Mouse (Mus musculus) gastrocnemius, postnatal 4 days (tissue): ENCODE results near the gene Zfp771. TPM values are rescaled to one million over a fixed set of nuclear protein-coding genes. Genes with fewer than 3 reads are reported as not detected.

Experiments
- DNase-seq, 2 experiments: peaks; one replicate each; pipeline ENCODE4 v3.0.0; 2021 to 2022; ENCODE audit warnings: low spot score in 2 of 2, mixed read lengths in 2 of 2
- total RNA-seq, 2 experiments: library from RNA; stranded (reverse); gene quantifications; 2 replicates each; pipeline ENCODE4 v1.2.3; 2021

The Zfp771 gene
- total RNA-seq, 2 experiments from 2014 or later, result 23.7 to 29.6 TPM

- DNase-seq, result no peak
These were observed 36.0 kb downstream of the Zfp771 start for GRCm38 (mm10) chr7:127280092-127280491.

DNA sequence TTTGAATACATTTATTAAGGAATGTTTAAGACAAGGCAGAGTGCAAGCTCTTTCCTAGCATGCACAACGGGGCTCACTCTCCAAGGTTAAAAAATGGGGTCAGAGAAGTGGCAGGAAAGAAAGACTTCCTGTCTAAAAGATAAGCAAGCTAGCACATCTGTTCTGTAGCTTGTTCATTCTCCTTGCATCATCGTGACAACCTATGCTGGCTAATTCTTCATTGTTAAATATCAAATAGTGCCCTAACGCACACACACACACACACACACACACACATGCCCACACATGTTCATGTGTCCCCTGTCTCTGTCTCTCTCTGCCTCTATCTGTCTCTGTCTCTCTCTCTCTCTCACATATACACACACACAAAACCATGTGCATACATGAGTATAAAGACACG is 37.0 kb downstream of the Zfp771 start:
- no peak for DNase-seq

- no peak for DNase-seq
These were observed 38.1 kb downstream of the Zfp771 start for GRCm38 (mm10) chr7:127282190-127282589.

DNA sequence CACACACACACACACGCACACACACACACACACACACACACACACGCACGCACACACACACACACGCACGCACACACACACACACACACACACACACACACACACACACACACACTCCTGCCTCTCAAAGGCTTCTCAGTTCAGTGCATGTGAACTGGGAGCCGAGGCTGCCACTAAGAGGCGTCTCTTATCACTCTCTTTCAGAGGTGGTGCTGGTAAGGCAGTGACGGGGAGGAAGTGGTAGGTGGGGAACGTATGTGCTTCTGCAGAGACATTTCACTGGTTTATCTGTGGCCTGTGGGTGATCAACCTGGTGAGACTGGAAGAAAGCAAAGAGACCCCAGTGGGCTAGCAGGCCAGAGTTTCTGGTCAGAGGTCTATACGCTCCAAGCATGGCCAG is 41.1 kb downstream of the Zfp771 start:
- no peak for DNase-seq

DNA sequence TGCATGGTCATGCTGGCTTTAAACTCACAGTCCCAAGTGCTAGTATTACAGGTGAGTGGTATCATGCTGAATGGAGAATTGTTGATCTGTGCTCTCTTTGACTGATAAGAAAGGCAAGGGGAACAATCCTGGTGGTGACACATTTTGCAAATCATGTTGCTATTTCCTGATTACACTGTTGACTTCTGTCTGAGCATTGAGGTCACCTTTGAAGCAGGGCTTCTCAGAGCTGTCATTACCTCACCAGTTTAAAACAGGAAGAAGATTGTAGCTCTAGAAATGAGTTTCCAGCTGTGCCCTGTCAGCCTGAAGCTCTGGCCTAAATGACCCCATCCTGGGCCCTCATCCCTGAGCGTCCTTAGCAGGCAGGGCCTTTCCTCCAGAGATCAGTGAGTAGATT is 43.9 kb downstream of the Zfp771 start:
- no peak for DNase-seq

- no peak for DNase-seq
These were observed 45.2 kb downstream of the Zfp771 start for GRCm38 (mm10) chr7:127289306-127289705.

DNA sequence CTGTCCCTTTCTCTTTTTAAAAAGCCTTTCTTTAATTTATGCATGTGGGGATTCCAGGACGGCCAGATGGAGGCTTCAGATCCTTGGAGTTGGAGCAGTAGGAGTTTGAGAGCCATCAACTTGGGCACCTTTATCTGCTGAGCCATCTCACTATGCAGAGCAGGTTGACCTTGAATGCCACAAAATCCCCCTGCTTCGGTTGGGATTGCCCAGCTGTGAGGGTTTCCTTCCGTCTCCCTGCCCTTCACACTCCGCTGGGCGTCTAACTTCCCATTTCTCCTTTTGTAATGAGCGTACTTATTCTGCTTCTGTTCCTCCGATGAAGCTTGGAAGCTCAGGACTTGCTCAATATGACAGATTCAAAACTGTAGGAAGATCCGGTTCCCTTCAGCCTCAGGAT is 46.1 kb downstream of the Zfp771 start:
- no peak for DNase-seq

DNA sequence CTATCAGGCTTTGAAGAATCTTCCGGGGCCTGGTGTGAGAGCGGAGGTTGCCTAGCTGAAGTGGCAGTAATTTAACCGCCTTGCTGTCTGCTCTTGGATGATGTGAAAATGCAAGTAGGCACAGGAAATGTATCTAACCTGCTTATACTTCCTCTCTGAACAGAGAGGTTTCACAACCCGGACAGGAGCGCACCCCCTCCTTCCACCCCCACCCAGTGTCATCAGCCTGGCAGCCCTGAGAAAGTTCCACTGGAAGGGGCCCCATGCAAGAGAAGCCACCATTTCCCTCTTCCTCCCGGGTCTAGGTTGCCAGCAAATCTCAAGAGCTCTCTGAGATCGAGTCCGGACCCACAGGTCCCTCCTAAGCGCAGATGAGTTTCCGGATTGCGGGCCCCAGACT is 52.0 kb downstream of the Zfp771 start, which contains the start of gene Itgal:
Gene Itgal (plus strand): TSS at position 163 of the 400 bp plus-strand sequence.
- no peak for DNase-seq

DNA sequence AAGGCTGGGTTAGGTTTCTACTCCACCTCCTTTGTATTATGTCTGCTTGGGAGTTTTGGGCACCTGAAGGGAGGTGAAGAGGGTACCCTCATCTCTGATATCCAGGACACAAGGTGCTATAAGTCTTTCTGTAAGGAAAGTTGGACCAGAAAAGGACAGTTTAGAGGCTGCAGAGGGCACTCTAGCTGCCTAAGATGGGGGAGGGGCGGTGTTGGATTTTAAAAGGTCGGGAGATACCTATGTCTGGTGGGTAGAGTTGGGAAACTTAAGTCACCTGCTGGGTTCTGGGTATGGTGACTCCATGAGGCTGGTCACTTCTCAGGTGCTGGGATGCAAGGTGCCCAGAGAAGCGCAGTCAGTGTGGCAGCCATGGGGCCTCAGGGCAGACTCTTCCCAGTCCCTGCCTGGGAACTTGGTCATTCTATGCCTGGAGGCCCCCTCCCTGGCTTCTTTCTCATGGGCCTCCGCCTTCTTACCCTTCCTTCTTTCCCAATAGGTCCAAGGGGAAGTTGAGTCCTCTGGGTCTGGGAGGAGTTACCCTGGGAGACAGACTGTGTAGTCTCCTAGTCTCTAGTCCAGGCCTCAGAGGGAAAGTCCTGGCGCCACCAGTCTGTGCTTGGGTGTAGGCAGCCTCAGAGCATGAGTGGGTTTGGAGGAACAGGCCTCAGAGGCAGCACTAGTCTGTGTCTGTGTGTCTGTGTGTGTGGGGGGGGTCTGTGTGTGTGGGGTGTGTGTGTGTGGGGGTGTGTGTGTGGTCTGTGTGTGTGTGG is 52.9 kb downstream of the Zfp771 start:
- DNase-seq, result no peak

DNA sequence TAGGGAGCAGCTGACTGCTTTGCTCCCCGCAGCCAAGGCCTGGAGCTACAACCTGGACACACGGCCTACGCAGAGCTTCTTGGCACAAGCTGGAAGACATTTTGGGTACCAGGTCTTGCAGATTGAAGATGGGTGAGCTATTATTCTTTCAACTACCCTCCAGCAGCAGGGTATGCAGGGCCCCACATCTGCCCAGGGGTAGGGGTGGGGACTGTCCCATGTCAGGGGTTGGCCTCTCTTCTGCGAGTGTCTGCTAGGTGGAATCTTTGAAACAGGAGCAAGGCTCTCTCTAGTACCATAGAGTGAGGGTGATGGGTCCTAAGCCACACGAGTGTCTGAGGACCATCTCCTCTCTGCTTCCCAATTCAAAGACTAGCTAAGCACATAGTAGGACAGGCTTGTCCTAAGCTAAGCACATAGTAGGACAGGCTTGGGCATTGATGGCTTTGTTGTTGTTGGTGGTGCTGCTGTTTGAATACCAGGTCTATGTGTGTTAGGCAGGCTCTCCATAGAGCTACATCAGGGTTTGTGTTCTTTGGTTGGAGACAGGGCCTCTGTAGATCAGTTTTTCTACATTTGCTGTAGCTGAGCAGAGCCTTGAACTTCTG is 53.6 kb downstream of the Zfp771 start:
- DNase-seq, result no peak

Other genes starting within 250 kb of the Zfp771 start
- gene Mvp, start 229.7 kb upstream of the Zfp771 start, total RNA-seq, result 10 to 100 TPM; 23.2 to 27.1 TPM
- 1 to 10 TPM; 1.8 to 2.5 TPM for gene Pagr1b, start 227.8 kb upstream of the Zfp771 start, total RNA-seq
- 10 to 100 TPM in 1 of 2 experiments, 1 to 10 TPM in 1; 9.1 to 14.7 TPM for gene Pagr1a, start 226.9 kb upstream of the Zfp771 start, total RNA-seq
- gene Gm42742, start 223.2 kb upstream of the Zfp771 start, total RNA-seq, result 10 to 100 TPM; 26.0 to 26.6 TPM
- 1 to 10 TPM; 6.5 to 9.4 TPM for gene Prrt2, start 223.1 kb upstream of the Zfp771 start, total RNA-seq
- 100 to 1,000 TPM; 129 to 131 TPM for gene Maz, start 217.2 kb upstream of the Zfp771 start, total RNA-seq
- 10 to 100 TPM; 21.7 to 26.2 TPM for gene Kif22, start 201.8 kb upstream of the Zfp771 start, total RNA-seq
- under 1 TPM in 1 of 2 experiments, not detected in 1; 0.47 TPM for gene Zg16, start 156.9 kb upstream of the Zfp771 start, total RNA-seq
- 1 to 10 TPM; 1.3 to 1.8 TPM for gene AI467606, start 152.9 kb upstream of the Zfp771 start, total RNA-seq
- gene Qprt, start 122.0 kb upstream of the Zfp771 start, total RNA-seq, result 1 to 10 TPM; 4.6 to 5.2 TPM
- gene Spn, start 106.5 kb upstream of the Zfp771 start, total RNA-seq, result under 1 TPM; 0.54 to 0.91 TPM
- 10 to 100 TPM; 47.4 to 55.9 TPM for gene Cd2bp2, start 48.2 kb upstream of the Zfp771 start, total RNA-seq
- gene Tbc1d10b, start 35.8 kb upstream of the Zfp771 start, total RNA-seq, result 10 to 100 TPM; 48.0 to 51.7 TPM
- over 10,000 TPM; 28,893 to 32,257 TPM for gene Mylpf, start 35.4 kb upstream of the Zfp771 start, total RNA-seq
- gene Zfp553, start 11.2 kb upstream of the Zfp771 start, total RNA-seq, result 1 to 10 TPM; 9.0 to 9.8 TPM
- gene Sept1, start 11.1 kb upstream of the Zfp771 start, total RNA-seq, result 1 to 10 TPM; 7.4 to 7.6 TPM
- gene Dctpp1, start 16.4 kb downstream of the Zfp771 start, total RNA-seq, result 10 to 100 TPM; 35.6 to 48.5 TPM
- gene Sephs2, start 29.8 kb downstream of the Zfp771 start, total RNA-seq, result 10 to 100 TPM; 22.1 to 23.7 TPM
- 1 to 10 TPM; 1.8 to 2.8 TPM for gene Itgal, start 52.0 kb downstream of the Zfp771 start, total RNA-seq
- gene Zfp768, start 101.3 kb downstream of the Zfp771 start, total RNA-seq, result 10 to 100 TPM; 32.3 to 36.0 TPM
- 1 to 10 TPM; 4.6 to 6.9 TPM for gene Zfp747, start 131.8 kb downstream of the Zfp771 start, total RNA-seq
- gene 9130019O22Rik, start 142.9 kb downstream of the Zfp771 start, total RNA-seq, result 1 to 10 TPM; 2.8 to 3.3 TPM
- gene E430018J23Rik, start 149.4 kb downstream of the Zfp771 start, total RNA-seq, result 1 to 10 TPM; 4.7 to 5.5 TPM
- gene Zfp764, start 162.5 kb downstream of the Zfp771 start, total RNA-seq, result 1 to 10 TPM; 4.6 to 5.0 TPM
- 1 to 10 TPM; 6.6 to 9.1 TPM for gene Zfp688, start 177.8 kb downstream of the Zfp771 start, total RNA-seq
- 1 to 10 TPM; 3.3 to 3.4 TPM for gene Zfp689, start 204.9 kb downstream of the Zfp771 start, total RNA-seq
- 10 to 100 TPM; 26.1 to 32.5 TPM for gene Prr14, start 215.3 kb downstream of the Zfp771 start, total RNA-seq
- gene Fbrs, start 234.9 kb downstream of the Zfp771 start, total RNA-seq, result 10 to 100 TPM; 39.7 to 51.3 TPM